Mouse (Mus musculus): ENCODE measurements around the gene Stn1. TPM values are rescaled to one million over a fixed set of nuclear protein-coding genes. Genes with fewer than 3 reads are reported as not detected.

Stn1 gene
- polyA plus RNA-seq, 1 experiment from 2014 or later, result 49.7 TPM

DNA sequence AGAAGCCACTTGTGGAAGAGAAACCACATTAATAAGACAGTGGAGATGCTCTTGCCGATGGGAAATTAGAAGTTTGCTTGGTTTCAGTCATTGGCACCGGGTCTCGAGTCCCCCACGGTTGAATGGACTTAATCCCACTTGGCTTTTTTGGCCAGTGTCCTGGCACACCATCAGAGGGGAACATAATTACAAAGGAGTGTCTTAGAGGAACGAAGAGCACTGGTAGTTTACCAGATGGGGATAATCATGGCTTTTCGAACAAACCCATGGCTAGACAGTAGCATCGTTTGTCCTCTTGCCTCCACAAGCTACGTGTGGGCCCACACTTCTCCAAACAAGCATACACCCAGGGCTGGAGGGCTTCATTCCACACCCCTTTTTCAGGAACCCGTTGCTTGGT, 40.0 kb downstream of the Stn1 start:
- peaks cover 14% of the 10 kb centered on the region for H3K4me1 ChIP-seq (ENCODE audit: control insufficient read depth, insufficient read depth, low read length)
- 74% methylated on average over 9 of the region's 9 CpGs for WGBS
- no peak overlapping the region for H3K27ac ChIP-seq (ENCODE audit: low read length)
- no peak overlapping the region for H3K4me3 ChIP-seq (replicated peaks; ENCODE audit: low read length)
- no peaks in the 10 kb centered on the region for H3K27me3 ChIP-seq (ENCODE audit: control insufficient read depth, insufficient read depth, low read length)
- H3K4me2 ChIP-seq (ENCODE audit: low read depth, low read length), result no peak overlapping the region
- no peak for ATAC-seq (ENCODE audit: insufficient read depth, low FRiP score)
- H3K9ac ChIP-seq (ENCODE audit: low read length), result no peak overlapping the region
- no peaks in the 10 kb centered on the region for H3K9me3 ChIP-seq (replicated peaks; ENCODE audit: control insufficient read depth, low read length)
- H3K36me3 ChIP-seq (ENCODE audit: control insufficient read depth, insufficient read depth, low read length), result no peaks in the 10 kb centered on the region

- no peak overlapping the region; the same call in 1 of the 2 replicates for H3K27ac ChIP-seq (ENCODE audit: low read length)
- 71% methylated on average over 23 of the region's 23 CpGs for WGBS
- no peaks in the 10 kb centered on the region for H3K27me3 ChIP-seq (ENCODE audit: control insufficient read depth, insufficient read depth, low read length)
- ATAC-seq (ENCODE audit: insufficient read depth, low FRiP score), result no peak
- H3K9me3 ChIP-seq (replicated peaks; ENCODE audit: control insufficient read depth, low read length), result 0 out of 2 replicates have a peak, but pooled peaks cover 3% of the 10 kb centered on the region
- no peak overlapping the region for H3K9ac ChIP-seq (ENCODE audit: low read length)
- H3K4me3 ChIP-seq (replicated peaks; ENCODE audit: low read length), result no peak overlapping the region
- 0 out of 2 replicates have a peak, but pooled peaks cover 11% of the 10 kb centered on the region for H3K4me1 ChIP-seq (ENCODE audit: control insufficient read depth, insufficient read depth, low read length)
- H3K4me2 ChIP-seq (ENCODE audit: low read depth, low read length), result no peak overlapping the region
- H3K36me3 ChIP-seq (ENCODE audit: control insufficient read depth, insufficient read depth, low read length), result no peaks in the 10 kb centered on the region
Observed at GRCm38 (mm10) chr19:47493017-47493997, 44.0 kb downstream of the Stn1 start.

DNA sequence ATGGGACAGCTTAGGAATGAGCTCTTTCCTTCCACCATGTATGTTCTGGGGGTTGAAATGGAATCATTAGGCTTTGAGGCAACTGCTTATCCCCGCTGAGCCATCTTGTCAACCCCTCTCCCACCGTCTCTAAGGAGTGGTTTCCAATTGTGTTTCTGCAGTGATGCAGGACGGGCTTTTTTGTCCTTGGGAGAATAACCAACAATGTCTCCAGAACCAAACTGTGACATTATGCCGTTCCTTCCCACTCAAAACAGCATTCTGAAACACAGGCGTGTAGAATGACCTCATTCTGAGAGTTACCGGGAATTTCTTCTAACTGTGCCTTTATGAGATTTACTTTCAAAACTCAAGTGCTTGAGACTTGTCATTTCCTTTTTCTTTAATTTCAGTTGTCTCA, 44.9 kb downstream of the Stn1 start:
- no peak overlapping the region for H3K4me3 ChIP-seq (replicated peaks; ENCODE audit: low read length)
- H3K4me2 ChIP-seq (ENCODE audit: low read depth, low read length), result no peak overlapping the region
- ATAC-seq (ENCODE audit: insufficient read depth, low FRiP score), result no peak
- H3K27ac ChIP-seq (ENCODE audit: low read length), result peak overlapping the region; percentile 56
- H3K36me3 ChIP-seq (ENCODE audit: control insufficient read depth, insufficient read depth, low read length), result no peaks in the 10 kb centered on the region
- H3K9ac ChIP-seq (ENCODE audit: low read length), result no peak overlapping the region
- 86% methylated on average over 6 of the region's 6 CpGs for WGBS
- H3K27me3 ChIP-seq (ENCODE audit: control insufficient read depth, insufficient read depth, low read length), result no peaks in the 10 kb centered on the region
- 0 out of 2 replicates have a peak, but pooled peaks cover 11% of the 10 kb centered on the region for H3K4me1 ChIP-seq (ENCODE audit: control insufficient read depth, insufficient read depth, low read length)
- H3K9me3 ChIP-seq (replicated peaks; ENCODE audit: control insufficient read depth, low read length), result 0 out of 2 replicates have a peak, but pooled peaks cover 3% of the 10 kb centered on the region

- ATAC-seq (ENCODE audit: insufficient read depth, low FRiP score), result peak; percentile 77
- Histone ChIP-seq H3K36me3 (ENCODE audit: control insufficient read depth, insufficient read depth, low read length) (no peaks in the 10 kb centered on the region), H3K4me3 (replicated peaks; ENCODE audit: low read length) (no peak overlapping the region)
Observed at GRCm38 (mm10) chr19:47491853-47492252, 45.5 kb downstream of the Stn1 start.

GRCm38 (mm10) chr19:47489233-47489632, 48.1 kb downstream of the Stn1 start:
- Histone ChIP-seq H3K36me3 (ENCODE audit: control insufficient read depth, insufficient read depth, low read length) (no peaks in the 10 kb centered on the region), H3K4me1 (ENCODE audit: control insufficient read depth, insufficient read depth, low read length) (peaks cover 14% of the 10 kb centered on the region; the same call in 1 of the 2 replicates), H3K27me3 (ENCODE audit: control insufficient read depth, insufficient read depth, low read length) (no peaks in the 10 kb centered on the region), H3K4me3 (replicated peaks; ENCODE audit: low read length) (no peak overlapping the region), H3K9ac (ENCODE audit: low read length) (no peak overlapping the region), H3K27ac (ENCODE audit: low read length) (no peak overlapping the region), H3K9me3 (replicated peaks; ENCODE audit: control insufficient read depth, low read length) (0 out of 2 replicates have a peak, but pooled peaks cover 3% of the 10 kb centered on the region), H3K4me2 (ENCODE audit: low read depth, low read length) (no peak overlapping the region)
- no peak for ATAC-seq (ENCODE audit: insufficient read depth, low FRiP score)
- WGBS, result 87% methylated on average over 3 of the region's 3 CpGs

More at GRCm38 (mm10) chr19:47491853-47492252, 45.5 kb downstream of the Stn1 start:
- Histone ChIP-seq H3K27me3 (ENCODE audit: control insufficient read depth, insufficient read depth, low read length) (no peaks in the 10 kb centered on the region), H3K9ac (ENCODE audit: low read length) (no peak overlapping the region), H3K9me3 (replicated peaks; ENCODE audit: control insufficient read depth, low read length) (0 out of 2 replicates have a peak, but pooled peaks cover 3% of the 10 kb centered on the region), H3K27ac (ENCODE audit: low read length) (peak overlapping the region; percentile 56), H3K4me2 (ENCODE audit: low read depth, low read length) (no peak overlapping the region), H3K4me1 (ENCODE audit: control insufficient read depth, insufficient read depth, low read length) (0 out of 2 replicates have a peak, but pooled peaks cover 11% of the 10 kb centered on the region)
- WGBS, result 35% methylated on average over 2 of the region's 2 CpGs

DNA sequence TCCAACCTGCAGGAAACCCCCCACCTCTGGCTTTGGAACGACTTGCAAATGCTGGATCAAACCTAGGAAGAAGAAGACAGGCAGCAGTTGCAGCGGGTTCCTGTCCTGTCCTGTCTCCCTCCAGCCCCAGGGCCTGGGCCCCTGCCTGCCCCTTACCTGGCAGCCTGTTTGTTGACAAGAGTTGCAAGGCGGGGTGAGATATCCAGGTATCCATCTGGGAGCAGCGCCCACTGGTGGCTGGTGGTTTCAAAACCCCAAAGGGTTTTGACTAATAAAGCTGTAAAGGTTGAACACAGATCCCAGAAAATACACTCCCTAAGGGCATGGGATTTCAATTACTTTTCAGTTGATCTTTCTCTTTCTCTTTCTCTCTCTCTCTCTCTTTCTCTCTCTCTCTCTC, 49.1 kb downstream of the Stn1 start:
- Histone ChIP-seq H3K4me2 (ENCODE audit: low read depth, low read length) (no peak overlapping the region), H3K4me3 (replicated peaks; ENCODE audit: low read length) (no peak overlapping the region), H3K9me3 (replicated peaks; ENCODE audit: control insufficient read depth, low read length) (0 out of 2 replicates have a peak, but pooled peaks cover 3% of the 10 kb centered on the region), H3K27me3 (ENCODE audit: control insufficient read depth, insufficient read depth, low read length) (no peaks in the 10 kb centered on the region), H3K36me3 (ENCODE audit: control insufficient read depth, insufficient read depth, low read length) (no peaks in the 10 kb centered on the region), H3K4me1 (ENCODE audit: control insufficient read depth, insufficient read depth, low read length) (peaks cover 9% of the 10 kb centered on the region; the same call in 1 of the 2 replicates), H3K9ac (ENCODE audit: low read length) (no peak overlapping the region), H3K27ac (ENCODE audit: low read length) (no peak overlapping the region)
- no peak for ATAC-seq (ENCODE audit: insufficient read depth, low FRiP score)
- WGBS, result 29% methylated on average over 4 of the region's 4 CpGs

GRCm38 (mm10) chr19:47487572-47487971, 49.7 kb downstream of the Stn1 start:
- H3K9ac ChIP-seq (ENCODE audit: low read length), result no peak overlapping the region
- no peak overlapping the region for H3K27ac ChIP-seq (ENCODE audit: low read length)
- no peak overlapping the region for H3K4me2 ChIP-seq (ENCODE audit: low read depth, low read length)
- H3K4me1 ChIP-seq (ENCODE audit: control insufficient read depth, insufficient read depth, low read length), result peaks cover 8% of the 10 kb centered on the region; the same call in 1 of the 2 replicates
- no peaks in the 10 kb centered on the region for H3K36me3 ChIP-seq (ENCODE audit: control insufficient read depth, insufficient read depth, low read length)
- 0 out of 2 replicates have a peak, but pooled peaks cover 3% of the 10 kb centered on the region for H3K9me3 ChIP-seq (replicated peaks; ENCODE audit: control insufficient read depth, low read length)
- no peak for ATAC-seq (ENCODE audit: insufficient read depth, low FRiP score)
- no peaks in the 10 kb centered on the region for H3K27me3 ChIP-seq (ENCODE audit: control insufficient read depth, insufficient read depth, low read length)
- WGBS, result 67% methylated on average over 9 of the region's 9 CpGs
- H3K4me3 ChIP-seq (replicated peaks; ENCODE audit: low read length), result no peak overlapping the region

DNA sequence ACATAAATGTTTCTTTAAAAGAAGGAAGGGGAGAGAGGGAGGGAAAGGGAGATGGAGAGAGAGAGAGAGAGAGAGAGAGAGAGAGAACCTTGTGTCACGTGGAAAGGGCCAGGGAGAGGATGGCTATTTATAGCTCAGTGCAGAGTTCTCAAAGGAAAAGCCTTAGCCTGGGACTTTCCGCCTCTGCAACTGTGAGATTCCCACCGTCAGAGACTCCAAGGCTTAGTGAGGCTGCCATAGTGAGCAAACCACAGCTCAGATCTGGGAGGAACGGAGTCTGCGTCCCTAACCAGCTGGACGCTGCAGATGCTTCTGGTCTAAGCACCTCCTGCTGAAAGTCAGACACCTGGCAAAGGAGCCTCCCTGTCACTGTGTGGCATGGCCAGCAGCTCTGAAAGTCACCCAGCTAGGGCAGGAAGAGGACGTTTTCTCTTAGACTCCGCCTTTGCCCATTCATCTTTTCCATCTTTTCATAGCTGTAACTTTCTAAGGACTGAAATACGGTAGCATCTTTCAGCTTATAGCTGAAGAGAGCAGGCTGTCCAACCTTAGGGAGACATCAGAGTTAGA, 51.2 kb downstream of the Stn1 start:
- Histone ChIP-seq H3K9ac (ENCODE audit: low read length) (peak overlapping the region; percentile 54), H3K27me3 (ENCODE audit: control insufficient read depth, insufficient read depth, low read length) (no peaks in the 10 kb centered on the region), H3K36me3 (ENCODE audit: control insufficient read depth, insufficient read depth, low read length) (no peaks in the 10 kb centered on the region), H3K4me1 (ENCODE audit: control insufficient read depth, insufficient read depth, low read length) (peaks cover 3% of the 10 kb centered on the region; the same call in 1 of the 2 replicates), H3K4me2 (ENCODE audit: low read depth, low read length) (peak overlapping the region; percentile 28; the same call in 1 of the 2 replicates), H3K9me3 (replicated peaks; ENCODE audit: control insufficient read depth, low read length) (peaks cover 7% of the 10 kb centered on the region; the same call in 1 of the 2 replicates), H3K4me3 (replicated peaks; ENCODE audit: low read length) (no peak overlapping the region), H3K27ac (ENCODE audit: low read length) (peak overlapping the region; percentile 77)
- 24% methylated on average over 9 of the region's 9 CpGs for WGBS
- ATAC-seq (ENCODE audit: insufficient read depth, low FRiP score), result peak; percentile 84
